Comparison of ENCODE assay signal across 8 mouse cellular contexts in the genomic region with DNA sequence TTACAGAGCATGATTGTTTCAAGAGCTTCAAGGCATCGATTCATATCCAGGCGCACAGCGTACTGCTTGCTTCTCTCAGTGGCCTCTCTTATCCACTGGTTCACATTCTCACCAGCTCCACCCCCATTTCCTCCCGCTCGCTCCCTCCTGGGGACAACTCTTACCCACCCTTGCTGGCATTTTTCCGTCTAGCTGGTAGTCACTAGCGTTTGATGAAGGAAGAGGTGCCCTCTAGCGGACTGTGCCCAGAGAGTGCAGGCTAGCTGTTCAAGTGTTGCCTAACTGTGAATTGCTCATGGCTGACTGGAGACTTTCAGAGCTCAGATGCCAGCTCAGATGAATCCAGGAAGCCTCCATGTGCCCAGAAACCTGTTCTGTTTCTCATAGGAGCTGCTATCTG.
DNase-seq lines count a peak whose midpoint lies in the region; ATAC-seq and TF ChIP-seq lines count a peak whose summit lies in the region.

No protein-coding gene starts in this region.

- CTCF ChIA-PET in Patski (lab: Charles Lee), result interaction anchor here (0.9 to 2.6 kb wide), 11 partner anchors 11 to 133 kb away, joined by 3 to 24 read pairs (median 4); no protein-coding TSS in a partner anchor

- no peaks in the 10 kb centered on the region for H3K36me3 ChIP-seq in hindbrain, embryonic 15.5 days

- POLR2A ChIA-PET in Patski (lab: Charles Lee), result no interaction called here

- no peak overlapping the region for H3K4me3 ChIP-seq in hindbrain, embryonic 15.5 days

- H3K4me2 ChIP-seq in hindbrain, embryonic 15.5 days, result peak overlapping the region; percentile 32

- peaks cover 25% of the 10 kb centered on the region for H3K27me3 ChIP-seq in Patski
- H3K27me3 ChIP-seq in hindbrain, embryonic 15.5 days, result no peaks in the 10 kb centered on the region

- peak; percentile 60 for ATAC-seq in Patski
- ATAC-seq in hindbrain, embryonic 15.5 days (ENCODE audit: low FRiP score, low read depth), result peak; percentile 88
- ATAC-seq in megakaryocyte, adult 5-6 weeks (ENCODE audit: poor library complexity, severe bottlenecking), result peak; percentile 62
- ATAC-seq in activated CD4-positive, CD25-positive, alpha-beta regulatory T cell, adult 4 months, result no peak

- WGBS in hindbrain, embryonic 15.5 days, result 3% methylated on average over 8 of the region's 8 CpGs

- no peaks in the 10 kb centered on the region for H3K9me3 ChIP-seq in hindbrain, embryonic 15.5 days

- peak; percentile 84 for TF ChIP-seq CTCF in Patski (IDR thresholded peaks at IDR 0.05)

- H3K27ac ChIP-seq in hindbrain, embryonic 15.5 days (replicated peaks), result peak overlapping the region; percentile 68

- in situ Hi-C loops in Patski (cut with MboI; ENCODE audit: low pct_unique_long_range_greater_than_20kb), result loop anchor here (10.0 kb wide), 2 partner anchors 94 to 134 kb away; no protein-coding TSS in a partner anchor

- DNase-seq in Patski (ENCODE audit: low read depth, low spot score), result no peak
- DNase-seq in cerebellum, postnatal 10 days, result peak; percentile 96 to 97
- peak; percentile 79 to 89 for DNase-seq in frontal cortex, postnatal 36 days (ENCODE audit: low spot score in 2 of 2)
- DNase-seq in left cerebral cortex, adult 18-20 months (ENCODE audit: low spot score in 2 of 2), result peak; percentile 84 to 87
- peak; percentile 83 for DNase-seq in right cerebral cortex, postnatal 14 days

- H3K9ac ChIP-seq in hindbrain, embryonic 15.5 days, result peak overlapping the region; percentile 1; the same call in 1 of the 2 replicates

- peaks cover 24% of the 10 kb centered on the region for H3K4me1 ChIP-seq in hindbrain, embryonic 15.5 days (replicated peaks)
